Mouse (Mus musculus) CH12.LX (cell line): ENCODE results near the gene Fktn. TPM values are rescaled to one million over a fixed set of nuclear protein-coding genes. Genes with fewer than 3 reads are reported as not detected.

ENCODE experiments used
- DNase-seq: peaks from one replicate; pipeline ENCODE4 v3.0.0-alpha.2; 2013; ENCODE audit errors: extremely low read depth
- H3K27ac ChIP-seq: 2 replicates; pipeline ENCODE4 v1.5.1; 2012; ENCODE audit warnings: low read depth, mild to moderate bottlenecking, control low read depth, moderate library complexity; ENCODE audit not compliant: insufficient read depth
- H3K27me3 ChIP-seq: replicated peaks from 2 replicates; pipeline ENCODE3; 2012; ENCODE audit warnings: inconsistent platforms
- H3K36me3 ChIP-seq, 2 experiments: replicated peaks in 1 of 2; 2 replicates each; pipeline versions ENCODE3 to v1.6.1; 2012; ENCODE audit warnings: inconsistent platforms in 1 of 2, low read length in 1 of 2, mild to moderate bottlenecking in 1 of 2, mixed read lengths in 1 of 2, moderate library complexity in 1 of 2; ENCODE audit not compliant: control insufficient read depth in 1 of 2, insufficient read depth in 1 of 2
- H3K4me1 ChIP-seq, 2 experiments: 2 replicates each; pipeline ENCODE4 v1.6.1; 2012; ENCODE audit warnings: inconsistent platforms in 1 of 2, moderate library complexity in 1 of 2; ENCODE audit not compliant: insufficient read depth in 2 of 2, control insufficient read depth in 1 of 2
- H3K4me2 ChIP-seq: 2 replicates; pipeline ENCODE4 v1.6.1; 2012; ENCODE audit warnings: low read depth, mild to moderate bottlenecking, control low read depth; ENCODE audit not compliant: poor library complexity, insufficient read depth, severe bottlenecking
- H3K4me3 ChIP-seq, 3 experiments: fragments of 150-350 bp in 1 of 3; sonication (generic) in 1 of 3; replicated peaks in 1 of 3; 2 replicates each; pipeline versions ENCODE3 to v1.5.1; 2011 to 2012; ENCODE audit warnings: low read depth in 2 of 3, low read length in 2 of 3, mild to moderate bottlenecking in 2 of 3, moderate library complexity in 2 of 3, control low read depth in 1 of 3, improper control_type of control experiment in 1 of 3, inconsistent platforms in 1 of 3, mixed read lengths in 1 of 3; ENCODE audit not compliant: poor library complexity in 1 of 3
- H3K79me2 ChIP-seq: replicated peaks from 2 replicates; pipeline ENCODE4 v1.6.1; 2012; ENCODE audit warnings: mild to moderate bottlenecking, moderate library complexity; ENCODE audit not compliant: control insufficient read depth, poor library complexity, insufficient read depth, severe bottlenecking; ENCODE audit errors: extremely low read depth
- H3K9ac ChIP-seq: 2 replicates; pipeline ENCODE4 v1.6.1; 2012; ENCODE audit warnings: low read depth, mild to moderate bottlenecking, control low read depth, moderate library complexity; ENCODE audit not compliant: insufficient read depth
- H3K9me3 ChIP-seq: replicated peaks from 2 replicates; pipeline ENCODE3; 2012; ENCODE audit warnings: low read length, inconsistent platforms, mixed read lengths
- BHLHE40 ChIP-seq: IDR thresholded peaks from 2 replicates; pipeline ENCODE4 v1.6.1; 2011; ENCODE audit warnings: mild to moderate bottlenecking, low read depth, low read length, improper control_type of control experiment
- CHD1 ChIP-seq: IDR thresholded peaks from 2 replicates; pipeline ENCODE4 v1.6.1; 2012; ENCODE audit warnings: low read depth, low read length, improper control_type of control experiment, inconsistent platforms
- CTCF ChIP-seq, 2 experiments: IDR thresholded peaks in 1 of 2; conservative IDR thresholded peaks in 1 of 2; 2 replicates each; pipeline ENCODE4 v1.5.1; 2011 to 2012; ENCODE audit warnings: low read depth in 2 of 2, low read length in 2 of 2, improper control_type of control experiment in 1 of 2, inconsistent platforms in 1 of 2, mild to moderate bottlenecking in 1 of 2, moderate library complexity in 1 of 2
- E2F4 ChIP-seq: IDR thresholded peaks from 2 replicates; pipeline ENCODE4 v1.6.1; 2011; ENCODE audit warnings: low read depth, low read length, improper control_type of control experiment; ENCODE audit not compliant: insufficient replicate concordance
- ELF1 ChIP-seq: IDR thresholded peaks from 2 replicates; pipeline ENCODE4 v1.6.1; 2014; ENCODE audit warnings: low read depth, mild to moderate bottlenecking, inconsistent platforms, low read length, improper control_type of control experiment
- EP300 ChIP-seq: IDR thresholded peaks from 2 replicates; pipeline ENCODE4 v1.6.1; 2011; ENCODE audit warnings: low read length, improper control_type of control experiment
- ETS1 ChIP-seq: conservative IDR thresholded peaks from 2 replicates; pipeline ENCODE4 v1.6.1; 2012; ENCODE audit warnings: low read depth, mild to moderate bottlenecking, inconsistent platforms, low read length, improper control_type of control experiment, moderate library complexity
- GABPA ChIP-seq: IDR thresholded peaks from 2 replicates; pipeline ENCODE4 v1.6.1; 2012; ENCODE audit warnings: low read depth, low read length, improper control_type of control experiment, inconsistent platforms; ENCODE audit not compliant: insufficient replicate concordance
- HCFC1 ChIP-seq: IDR thresholded peaks from 2 replicates; pipeline ENCODE4 v1.6.1; 2012; ENCODE audit warnings: low read depth, mild to moderate bottlenecking, inconsistent platforms, low read length, improper control_type of control experiment
- KAT2A ChIP-seq: IDR thresholded peaks from 2 replicates; pipeline ENCODE4 v1.6.1; 2012; ENCODE audit warnings: low read length, improper control_type of control experiment, inconsistent platforms; ENCODE audit not compliant: insufficient replicate concordance
- MAX ChIP-seq: IDR thresholded peaks from 2 replicates; pipeline ENCODE4 v1.6.1; 2011; ENCODE audit warnings: low read length, improper control_type of control experiment
- MEF2A ChIP-seq: IDR thresholded peaks from 2 replicates; pipeline ENCODE4 v1.6.1; 2014; ENCODE audit warnings: low read depth, mild to moderate bottlenecking, inconsistent platforms, low read length, improper control_type of control experiment, borderline replicate concordance
- NELFE ChIP-seq: IDR thresholded peaks from 2 replicates; pipeline ENCODE4 v1.6.1; 2011; ENCODE audit warnings: low read depth, low read length, improper control_type of control experiment
- POLR2A ChIP-seq: IDR thresholded peaks from 2 replicates; pipeline ENCODE4 v1.6.1; 2011; ENCODE audit warnings: low read depth, mild to moderate bottlenecking, improper control_type of control experiment, low read length
- SMC3 ChIP-seq: IDR thresholded peaks from 2 replicates; pipeline ENCODE4 v1.6.1; 2011; ENCODE audit warnings: low read depth, low read length, improper control_type of control experiment
- TCF12 ChIP-seq: IDR thresholded peaks from 2 replicates; pipeline ENCODE4 v1.6.1; 2014; ENCODE audit warnings: low read depth, mild to moderate bottlenecking, inconsistent platforms, low read length, improper control_type of control experiment
- UBTF ChIP-seq: IDR thresholded peaks from 2 replicates; pipeline ENCODE4 v1.6.1; 2012; ENCODE audit warnings: low read depth, mild to moderate bottlenecking, inconsistent platforms, low read length, improper control_type of control experiment, moderate library complexity
- USF2 ChIP-seq: conservative IDR thresholded peaks from 2 replicates; pipeline ENCODE4 v1.6.1; 2011; ENCODE audit warnings: low read depth, low read length, improper control_type of control experiment
- ZC3H11A ChIP-seq: IDR thresholded peaks from 2 replicates; pipeline ENCODE4 v1.6.1; 2012; ENCODE audit warnings: low read depth, mild to moderate bottlenecking, inconsistent platforms, low read length, improper control_type of control experiment
- ZMIZ1 ChIP-seq: IDR thresholded peaks from 2 replicates; pipeline ENCODE4 v1.6.1; 2012; ENCODE audit warnings: low read depth, mild to moderate bottlenecking, inconsistent platforms, low read length, improper control_type of control experiment
- ZNF384 ChIP-seq: IDR thresholded peaks from 2 replicates; pipeline ENCODE4 v1.6.1; 2012; ENCODE audit warnings: low read depth, low read length, improper control_type of control experiment, inconsistent platforms
- dilution Hi-C: fragments of 300-500 bp; cut with MboI; formaldehyde crosslinking; loops from 2 replicates; pipeline ENCODE4 v1.14.3; 2020; ENCODE audit warnings: low sequenced_read_pairs; ENCODE audit not compliant: extremely low pct_unique_long_range_greater_than_20kb, extremely low pct_ligation_motif_present
- in situ Hi-C: fragments of 300-500 bp; cut with MboI; formaldehyde crosslinking; loops from 3 replicates; pipeline ENCODE4 v1.14.3; 2019; ENCODE audit warnings: low sequenced_read_pairs, low pct_ligation_motif_present, low pct_unique_long_range_greater_than_20kb, mixed read lengths
- polyA plus RNA-seq: library from polyadenylated mRNA; unstranded; fragments of >175 nt; gene quantifications from 2 replicates; pipeline ENCODE4 v1.2.1, GENCODE M21; 2012; ENCODE audit warnings: low read depth; ENCODE audit not compliant: insufficient read length
- total RNA-seq, 2 experiments: library from RNA; depleted of rRNA; stranded (reverse); fragments of 300-350 nt in 1 of 2; fragments of >200 nt in 1 of 2; gene quantifications; 2 replicates each; pipeline ENCODE4 v1.2.3; 2012 to 2014

Fktn gene
- total and polyA plus RNA-seq, 3 experiments = 4.8 to 7.5 (median 5.5) TPM

DNA sequence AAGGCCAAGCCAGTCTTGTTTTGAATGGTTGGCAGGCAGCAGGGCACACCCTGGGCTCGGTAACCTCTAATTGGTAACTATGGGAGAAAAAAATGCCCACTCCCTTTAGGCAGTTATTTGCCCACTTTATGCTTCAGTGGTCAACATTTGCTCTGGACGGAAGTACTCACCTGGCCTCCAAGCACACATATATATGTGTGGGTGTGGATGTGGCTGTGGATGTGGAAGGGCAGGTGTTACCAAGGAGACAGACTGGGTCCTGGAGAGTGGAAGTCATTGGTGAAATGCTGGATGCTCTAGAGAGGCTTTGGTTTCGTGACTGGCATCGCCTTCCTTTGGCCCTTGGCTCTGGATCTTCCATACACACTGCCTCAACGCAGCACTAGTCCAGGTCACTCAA lies 58.2 kb downstream of the Fktn start:
- Histone ChIP-seq H3K9me3 (no peaks in the 10 kb centered on the region), H3K4me3 (no peak overlapping the region), H3K27me3 (no peaks in the 10 kb centered on the region), H3K4me1 (peaks cover 2 to 16% of the 10 kb centered on the region in 2 experiments; a peak in 2 of 4 replicates), H3K9ac (no peak overlapping the region), H3K36me3 (peaks cover 0 to 10% of the 10 kb centered on the region in 2 experiments), H3K79me2 (no peaks in the 10 kb centered on the region), H3K4me2 (no peak overlapping the region), H3K27ac (no peak overlapping the region)
- no peak for DNase-seq
- dilution Hi-C loops = no loop called here
- no peak for TF ChIP-seq EP300
- TF ChIP-seq KAT2A = no peak
- TF ChIP-seq BHLHE40 = no peak
- no peak for TF ChIP-seq UBTF
- TF ChIP-seq POLR2A = no peak
- TF ChIP-seq ELF1 = no peak
- no peak for TF ChIP-seq NELFE
- TF ChIP-seq USF2 = no peak
- TF ChIP-seq MEF2A = no peak
- no peak for TF ChIP-seq E2F4
- TF ChIP-seq HCFC1 = no peak
- no peak for TF ChIP-seq CTCF (conservative IDR thresholded peaks at IDR 0.05 in 1 of 2, IDR thresholded peaks at IDR 0.05 in 1 of 2; ENCODE audit: low read depth in 2 of 2, low read length in 2 of 2)
- in situ Hi-C loops = no loop called here

DNA sequence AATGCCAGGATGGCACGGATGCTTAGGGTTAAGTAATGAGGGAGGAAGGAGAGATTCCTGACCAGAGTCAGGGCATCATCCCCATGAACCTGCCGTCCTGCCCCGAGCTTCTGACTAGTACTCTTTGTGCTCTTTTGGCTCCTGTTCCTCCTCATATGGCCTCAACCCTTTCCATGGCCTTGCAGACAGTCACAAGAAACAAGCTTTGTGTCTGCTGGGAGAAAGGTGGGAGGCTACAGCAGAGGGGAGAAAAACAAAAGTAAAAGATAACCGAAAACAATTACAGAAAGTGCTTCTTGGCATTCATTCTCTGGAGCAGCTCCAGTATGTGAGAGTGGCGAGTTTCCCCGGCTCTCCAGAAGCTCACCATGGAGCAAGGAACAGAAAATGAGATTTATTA lies 60.1 kb downstream of the Fktn start:
- Histone ChIP-seq H3K9me3 (no peaks in the 10 kb centered on the region), H3K27ac (no peak overlapping the region), H3K4me3 (no peak overlapping the region), H3K27me3 (no peaks in the 10 kb centered on the region), H3K4me2 (no peak overlapping the region), H3K4me1 (peaks cover 2 to 12% of the 10 kb centered on the region in 2 experiments; a peak in 2 of 4 replicates), H3K79me2 (no peaks in the 10 kb centered on the region), H3K9ac (no peak overlapping the region)
- no peak for DNase-seq
- in situ Hi-C loops = no loop called here
- TF ChIP-seq GABPA (no peak), ZMIZ1 (no peak), TCF12 (no peak), HCFC1 (no peak), SMC3 (no peak), BHLHE40 (no peak), KAT2A (no peak), CHD1 (no peak), ZNF384 (no peak), MAX (no peak), ZC3H11A (no peak), ELF1 (no peak), ETS1 (no peak)
- TF ChIP-seq, all 38 proteins: peak for 0
- H3K36me3 ChIP-seq = no peaks in the 10 kb centered on the region
- dilution Hi-C loops = no loop called here
